Mouse (Mus musculus) CH12.LX (cell line): ENCODE data around the gene Plbd2. TPM values are rescaled to one million over a fixed set of nuclear protein-coding genes. Genes with fewer than 3 reads are reported as not detected.

ENCODE experiments used
- DNase-seq: peaks from one replicate; pipeline ENCODE4 v3.0.0-alpha.2; 2013; ENCODE audit errors: extremely low read depth
- H3K27ac ChIP-seq: 2 replicates; pipeline ENCODE4 v1.5.1; 2012; ENCODE audit warnings: low read depth, mild to moderate bottlenecking, control low read depth, moderate library complexity; ENCODE audit not compliant: insufficient read depth
- H3K27me3 ChIP-seq: replicated peaks from 2 replicates; pipeline ENCODE3; 2012; ENCODE audit warnings: inconsistent platforms
- H3K36me3 ChIP-seq, 2 experiments: replicated peaks in 1 of 2; 2 replicates each; pipeline versions ENCODE3 to v1.6.1; 2012; ENCODE audit warnings: inconsistent platforms in 1 of 2, low read length in 1 of 2, mild to moderate bottlenecking in 1 of 2, mixed read lengths in 1 of 2, moderate library complexity in 1 of 2; ENCODE audit not compliant: control insufficient read depth in 1 of 2, insufficient read depth in 1 of 2
- H3K4me1 ChIP-seq, 2 experiments: 2 replicates each; pipeline ENCODE4 v1.6.1; 2012; ENCODE audit warnings: inconsistent platforms in 1 of 2, moderate library complexity in 1 of 2; ENCODE audit not compliant: insufficient read depth in 2 of 2, control insufficient read depth in 1 of 2
- H3K4me2 ChIP-seq: 2 replicates; pipeline ENCODE4 v1.6.1; 2012; ENCODE audit warnings: low read depth, mild to moderate bottlenecking, control low read depth; ENCODE audit not compliant: poor library complexity, insufficient read depth, severe bottlenecking
- H3K4me3 ChIP-seq, 3 experiments: fragments of 150-350 bp in 1 of 3; sonication (generic) in 1 of 3; replicated peaks in 1 of 3; 2 replicates each; pipeline versions ENCODE3 to v1.5.1; 2011 to 2012; ENCODE audit warnings: low read depth in 2 of 3, low read length in 2 of 3, mild to moderate bottlenecking in 2 of 3, moderate library complexity in 2 of 3, control low read depth in 1 of 3, improper control_type of control experiment in 1 of 3, inconsistent platforms in 1 of 3, mixed read lengths in 1 of 3; ENCODE audit not compliant: poor library complexity in 1 of 3
- H3K79me2 ChIP-seq: replicated peaks from 2 replicates; pipeline ENCODE4 v1.6.1; 2012; ENCODE audit warnings: mild to moderate bottlenecking, moderate library complexity; ENCODE audit not compliant: control insufficient read depth, poor library complexity, insufficient read depth, severe bottlenecking; ENCODE audit errors: extremely low read depth
- H3K9ac ChIP-seq: 2 replicates; pipeline ENCODE4 v1.6.1; 2012; ENCODE audit warnings: low read depth, mild to moderate bottlenecking, control low read depth, moderate library complexity; ENCODE audit not compliant: insufficient read depth
- H3K9me3 ChIP-seq: replicated peaks from 2 replicates; pipeline ENCODE3; 2012; ENCODE audit warnings: low read length, inconsistent platforms, mixed read lengths
- CHD1 ChIP-seq: IDR thresholded peaks from 2 replicates; pipeline ENCODE4 v1.6.1; 2012; ENCODE audit warnings: low read depth, low read length, improper control_type of control experiment, inconsistent platforms
- CTCF ChIP-seq, 2 experiments: IDR thresholded peaks in 1 of 2; conservative IDR thresholded peaks in 1 of 2; 2 replicates each; pipeline ENCODE4 v1.5.1; 2011 to 2012; ENCODE audit warnings: low read depth in 2 of 2, low read length in 2 of 2, improper control_type of control experiment in 1 of 2, inconsistent platforms in 1 of 2, mild to moderate bottlenecking in 1 of 2, moderate library complexity in 1 of 2
- ETS1 ChIP-seq: conservative IDR thresholded peaks from 2 replicates; pipeline ENCODE4 v1.6.1; 2012; ENCODE audit warnings: low read depth, mild to moderate bottlenecking, inconsistent platforms, low read length, improper control_type of control experiment, moderate library complexity
- JUN ChIP-seq: IDR thresholded peaks from 2 replicates; pipeline ENCODE4 v1.6.1; 2011; ENCODE audit warnings: low read depth, mild to moderate bottlenecking, low read length, improper control_type of control experiment, moderate library complexity; ENCODE audit not compliant: insufficient read depth
- JUND ChIP-seq: conservative IDR thresholded peaks from 2 replicates; pipeline ENCODE4 v1.6.1; 2011; ENCODE audit warnings: low read depth, low read length, improper control_type of control experiment
- MAFK ChIP-seq: IDR thresholded peaks from 2 replicates; pipeline ENCODE4 v1.6.1; 2011; ENCODE audit warnings: low read length, improper control_type of control experiment; ENCODE audit not compliant: insufficient replicate concordance
- MAX ChIP-seq: IDR thresholded peaks from 2 replicates; pipeline ENCODE4 v1.6.1; 2011; ENCODE audit warnings: low read length, improper control_type of control experiment
- MEF2A ChIP-seq: IDR thresholded peaks from 2 replicates; pipeline ENCODE4 v1.6.1; 2014; ENCODE audit warnings: low read depth, mild to moderate bottlenecking, inconsistent platforms, low read length, improper control_type of control experiment, borderline replicate concordance
- MYC ChIP-seq: IDR thresholded peaks from 2 replicates; pipeline ENCODE4 v1.6.1; 2011; ENCODE audit warnings: low read depth, mild to moderate bottlenecking, improper control_type of control experiment, low read length
- NELFE ChIP-seq: IDR thresholded peaks from 2 replicates; pipeline ENCODE4 v1.6.1; 2011; ENCODE audit warnings: low read depth, low read length, improper control_type of control experiment
- POLR2A ChIP-seq: IDR thresholded peaks from 2 replicates; pipeline ENCODE4 v1.6.1; 2011; ENCODE audit warnings: low read depth, mild to moderate bottlenecking, improper control_type of control experiment, low read length
- RCOR1 ChIP-seq: conservative IDR thresholded peaks from 2 replicates; pipeline ENCODE4 v1.6.1; 2012; ENCODE audit warnings: low read depth, mild to moderate bottlenecking, inconsistent platforms, low read length, improper control_type of control experiment
- SMC3 ChIP-seq: IDR thresholded peaks from 2 replicates; pipeline ENCODE4 v1.6.1; 2011; ENCODE audit warnings: low read depth, low read length, improper control_type of control experiment
- TBP ChIP-seq: conservative IDR thresholded peaks from 2 replicates; pipeline ENCODE4 v1.6.1; 2011; ENCODE audit warnings: low read depth, low read length, improper control_type of control experiment
- TCF12 ChIP-seq: IDR thresholded peaks from 2 replicates; pipeline ENCODE4 v1.6.1; 2014; ENCODE audit warnings: low read depth, mild to moderate bottlenecking, inconsistent platforms, low read length, improper control_type of control experiment
- USF2 ChIP-seq: conservative IDR thresholded peaks from 2 replicates; pipeline ENCODE4 v1.6.1; 2011; ENCODE audit warnings: low read depth, low read length, improper control_type of control experiment
- ZMIZ1 ChIP-seq: IDR thresholded peaks from 2 replicates; pipeline ENCODE4 v1.6.1; 2012; ENCODE audit warnings: low read depth, mild to moderate bottlenecking, inconsistent platforms, low read length, improper control_type of control experiment
- dilution Hi-C: fragments of 300-500 bp; cut with MboI; formaldehyde crosslinking; loops from 2 replicates; pipeline ENCODE4 v1.14.3; 2020; ENCODE audit warnings: low sequenced_read_pairs; ENCODE audit not compliant: extremely low pct_unique_long_range_greater_than_20kb, extremely low pct_ligation_motif_present
- in situ Hi-C: fragments of 300-500 bp; cut with MboI; formaldehyde crosslinking; loops from 3 replicates; pipeline ENCODE4 v1.14.3; 2019; ENCODE audit warnings: low sequenced_read_pairs, low pct_ligation_motif_present, low pct_unique_long_range_greater_than_20kb, mixed read lengths
- polyA plus RNA-seq: library from polyadenylated mRNA; unstranded; fragments of >175 nt; gene quantifications from 2 replicates; pipeline ENCODE4 v1.2.1, GENCODE M21; 2012; ENCODE audit warnings: low read depth; ENCODE audit not compliant: insufficient read length
- total RNA-seq, 2 experiments: library from RNA; depleted of rRNA; stranded (reverse); fragments of 300-350 nt in 1 of 2; fragments of >200 nt in 1 of 2; gene quantifications; 2 replicates each; pipeline ENCODE4 v1.2.3; 2012 to 2014

The Plbd2 gene
- total and polyA plus RNA-seq, 3 experiments, result 9.0 to 28.8 (median 21.3) TPM

- Histone ChIP-seq H3K36me3 (no peaks in the 10 kb centered on the region), H3K9me3 (no peaks in the 10 kb centered on the region), H3K4me3 (no peak within 1 kb of the TSS), H3K27ac (no peak within 1 kb of the TSS), H3K4me2 (no peak within 1 kb of the TSS), H3K79me2 (no peaks in the 10 kb centered on the region), H3K9ac (no peak within 1 kb of the TSS), H3K27me3 (peaks cover 65% of the 10 kb centered on the region), H3K4me1 (no peaks in the 10 kb centered on the region)
- dilution Hi-C loops (no loop called here), in situ Hi-C loops (no loop called here)
- no peak for DNase-seq
- no peak for TF ChIP-seq ZMIZ1
- no peak for TF ChIP-seq TCF12
- TF ChIP-seq ETS1, result no peak
- no peak for TF ChIP-seq RCOR1
- no peak for TF ChIP-seq SMC3
These were observed 30.7 kb downstream of the Plbd2 start, which contains the start of gene Sdsl for GRCm38 (mm10) chr5:120472770-120473169. Gene Sdsl (minus strand): TSS chr5:120472810.

- dilution Hi-C loops, result no loop called here
- TF ChIP-seq MEF2A (no peak), MYC (no peak), CTCF (conservative IDR thresholded peaks at IDR 0.05 in 1 of 2, IDR thresholded peaks at IDR 0.05 in 1 of 2; ENCODE audit: low read depth in 2 of 2, low read length in 2 of 2) (no peak), JUND (no peak), MAX (no peak), POLR2A (no peak), ZMIZ1 (no peak)
- DNase-seq, result no peak
- Histone ChIP-seq H3K4me3 (no peak overlapping the region), H3K4me2 (no peak overlapping the region), H3K79me2 (no peaks in the 10 kb centered on the region), H3K36me3 (no peaks in the 10 kb centered on the region), H3K9me3 (no peaks in the 10 kb centered on the region), H3K9ac (no peak overlapping the region), H3K27ac (no peak overlapping the region), H3K4me1 (no peaks in the 10 kb centered on the region), H3K27me3 (peaks cover 66% of the 10 kb centered on the region)
- in situ Hi-C loops, result no loop called here
These were observed 31.9 kb downstream of the Plbd2 start for GRCm38 (mm10) chr5:120471538-120471937.

GRCm38 (mm10) chr5:120468830-120469229, 34.6 kb downstream of the Plbd2 start:
- dilution Hi-C loops, result no loop called here
- Histone ChIP-seq H3K27ac (no peak overlapping the region), H3K4me1 (no peaks in the 10 kb centered on the region), H3K9ac (no peak overlapping the region), H3K27me3 (peaks cover 61% of the 10 kb centered on the region)
- no peak for TF ChIP-seq CHD1
- no peak for TF ChIP-seq NELFE
- TF ChIP-seq MAFK, result no peak
- no peak for TF ChIP-seq JUN
- TF ChIP-seq USF2, result no peak
- TF ChIP-seq TBP, result no peak
- TF ChIP-seq TCF12, result no peak
- no peak for TF ChIP-seq MEF2A
- TF ChIP-seq, all 38 proteins: peak for 0
- peaks cover 13% of the 10 kb centered on the region for H3K9me3 ChIP-seq
- in situ Hi-C loops, result no loop called here
- no peaks in the 10 kb centered on the region for H3K79me2 ChIP-seq
- H3K4me2 ChIP-seq, result no peak overlapping the region
- DNase-seq, result no peak
- no peaks in the 10 kb centered on the region for H3K36me3 ChIP-seq
- H3K4me3 ChIP-seq, result no peak overlapping the region
